In genomic region chr7:141011238-141011770, GRCm38 (mm10) we compare ENCODE assay signal across 14 mouse cellular contexts. TPM values are rescaled to one million over a fixed set of nuclear protein-coding genes. Genes with fewer than 3 reads are reported as not detected.
DNase-seq lines count a peak whose midpoint lies in the region; ATAC-seq and TF ChIP-seq lines count a peak whose summit lies in the region.
"Had no signal": no experiment of that assay in that cellular context is flagged by ENCODE, and none has a peak within 500 bp of the region (broad histone marks: within the 10 kb centered on the region; RNA-seq: fewer than 3 reads in every experiment).

No protein-coding gene starts in this region.

- ATAC-seq in heart, embryonic 15.5 days (replicated peaks; ENCODE audit: insufficient number of reproducible peaks, insufficient read depth, low FRiP score, low read depth) = no peak
- ATAC-seq in stomach, embryonic 15.5 days (ENCODE audit: insufficient read depth, low FRiP score, low read depth) = no peak
- ATAC-seq: activated CD4-positive, CD25-positive, alpha-beta regulatory T cell, adult 4 months; CD4-positive, CD25-positive, alpha-beta regulatory T cell, adult 4 months had no signal

- TF ChIP-seq POLR2A in spleen, adult 2 months (IDR thresholded peaks at IDR 0.05; ENCODE audit: low read depth, low read length) = no peak

- TF ChIP-seq CTCF in spleen, adult 2 months (IDR thresholded peaks at IDR 0.05; ENCODE audit: extremely low read depth, insufficient read depth, insufficient read length, insufficient replicate concordance) = no peak

- DNase-seq in heart, adult 8-10 months (ENCODE audit: low spot score) = no peak
- DNase-seq in spleen, adult 2 months (ENCODE audit: low read depth in 1 of 2, low spot score in 2 of 2) = no peak
- no peak for DNase-seq in spleen, adult 18-20 months
- DNase-seq in limb, embryonic 10.5 days (ENCODE audit: low spot score) = no peak
- no peak for DNase-seq in adrenal gland, postnatal 14 days
- DNase-seq in urinary bladder, adult 2 months (ENCODE audit: low spot score) = no peak
- DNase-seq: cerebellum, adult 9-11 months; thymus, adult 18-20 months had no signal

- H3K27me3 ChIP-seq in heart, embryonic 15.5 days = no peaks in the 10 kb centered on the region
- 0 out of 2 replicates have a peak, but pooled peaks cover 1% of the 10 kb centered on the region for H3K27me3 ChIP-seq in spleen, adult 2 months (ENCODE audit: control insufficient read depth, insufficient read depth, low read length)
- no peaks in the 10 kb centered on the region for H3K27me3 ChIP-seq in limb, embryonic 10.5 days (ENCODE audit: low read depth, poor library complexity, severe bottlenecking)
- H3K27me3 ChIP-seq in stomach, embryonic 15.5 days (replicated peaks) = no peaks in the 10 kb centered on the region

- peak overlapping the region; percentile 63; the same call in 1 of the 2 replicates for H3K4me2 ChIP-seq in heart, embryonic 15.5 days
- H3K4me2 ChIP-seq in stomach, embryonic 15.5 days = peak overlapping the region; percentile 65; the same call in 1 of the 2 replicates

- no peak overlapping the region for H3K9ac ChIP-seq in heart, embryonic 15.5 days
- H3K9ac ChIP-seq in stomach, embryonic 15.5 days = no peak overlapping the region
- H3K9ac ChIP-seq: forebrain, embryonic 12.5 days had no signal

- no peaks in the 10 kb centered on the region for H3K36me3 ChIP-seq in heart, embryonic 15.5 days
- H3K36me3 ChIP-seq in spleen, adult 2 months (ENCODE audit: control insufficient read depth, insufficient read depth, low read length) = no peaks in the 10 kb centered on the region
- no peaks in the 10 kb centered on the region for H3K36me3 ChIP-seq in limb, embryonic 10.5 days
- H3K36me3 ChIP-seq in stomach, embryonic 15.5 days = no peaks in the 10 kb centered on the region
- H3K36me3 ChIP-seq: forebrain, embryonic 12.5 days had no signal

- no peak overlapping the region for H3K4me3 ChIP-seq in heart, embryonic 15.5 days
- H3K4me3 ChIP-seq in spleen, adult 2 months (ENCODE audit: extremely low read depth, insufficient read depth, insufficient read length) = no peak overlapping the region
- peak overlapping the region; percentile 53; the same call in 1 of the 2 replicates for H3K4me3 ChIP-seq in limb, embryonic 10.5 days
- no peak overlapping the region; the same call in 1 of the 2 replicates for H3K4me3 ChIP-seq in stomach, embryonic 15.5 days (replicated peaks)
- H3K4me3 ChIP-seq: forebrain, embryonic 12.5 days had no signal

- H3K9me3 ChIP-seq in heart, embryonic 15.5 days (replicated peaks) = no peaks in the 10 kb centered on the region
- no peaks in the 10 kb centered on the region for H3K9me3 ChIP-seq in limb, embryonic 10.5 days (replicated peaks)
- no peaks in the 10 kb centered on the region for H3K9me3 ChIP-seq in stomach, embryonic 15.5 days
- H3K9me3 ChIP-seq: forebrain, embryonic 12.5 days had no signal

- 80% methylated on average over 7 of the region's 7 CpGs for WGBS in heart, embryonic 15.5 days
- 79% methylated on average over 7 of the region's 7 CpGs for WGBS in spleen, adult 2 months
- WGBS in limb, embryonic 10.5 days = 81% methylated on average over 7 of the region's 7 CpGs
- 74% methylated on average over 7 of the region's 7 CpGs for WGBS in stomach, embryonic 15.5 days

- H3K27ac ChIP-seq in heart, embryonic 15.5 days = peak overlapping the region; percentile 70
- peak overlapping the region; percentile 44; the same call in 1 of the 2 replicates for H3K27ac ChIP-seq in spleen, adult 2 months (ENCODE audit: insufficient read depth, low read length)
- peak overlapping the region; percentile 84 for H3K27ac ChIP-seq in limb, embryonic 10.5 days
- peak overlapping the region; percentile 92 for H3K27ac ChIP-seq in stomach, embryonic 15.5 days
- H3K27ac ChIP-seq: forebrain, embryonic 12.5 days had no signal

- peaks cover 23% of the 10 kb centered on the region for H3K4me1 ChIP-seq in heart, embryonic 15.5 days (replicated peaks)
- H3K4me1 ChIP-seq in spleen, adult 2 months (ENCODE audit: control insufficient read depth, insufficient read depth, insufficient read length) = no peaks in the 10 kb centered on the region; the same call in 1 of the 2 replicates
- peaks cover 35% of the 10 kb centered on the region for H3K4me1 ChIP-seq in limb, embryonic 10.5 days
- H3K4me1 ChIP-seq in stomach, embryonic 15.5 days = peaks cover 25% of the 10 kb centered on the region

RNA-seq across cellular contexts. Expression of gene Ifitm3, which starts 0.7 kb away (rescaled TPM):
- polyA plus RNA-seq in heart, embryonic 15.5 days (2015; fragmentation: Nextera tagmentation; extraction: Ambion mirVana) = 103 and 212 TPM in 2 replicates
- total RNA-seq in heart, adult 8-10 months (2022) = 100 to 1,000 TPM in 1 of 4 experiments, 10 to 100 TPM in 3; 83.5 to 104 (median 88.4) TPM
- polyA plus RNA-seq in spleen, adult 2 months (2012; rRNA removed) = 177 and 277 TPM in 2 replicates
- polyA plus RNA-seq in limb, embryonic 10.5 days (2016; fragmentation: Nextera tagmentation; extraction: Ambion mirVana) = 54.0 and 56.4 TPM in 2 replicates
- 368 and 413 TPM in 2 replicates for polyA plus RNA-seq in stomach, embryonic 15.5 days (2015; fragmentation: Nextera tagmentation; extraction: Ambion mirVana)
- total RNA-seq in adrenal gland, postnatal 14 days (2021) = 124 and 169 TPM in 2 replicates
- 596 and 696 TPM in 2 replicates for polyA plus RNA-seq in urinary bladder, adult 2 months (2012; rRNA removed)

RNA-seq across cellular contexts. Expression of gene Ifitm6, which starts 6.4 kb away (rescaled TPM):
- polyA plus RNA-seq in heart, embryonic 15.5 days (2015; fragmentation: Nextera tagmentation; extraction: Ambion mirVana) = 0.53 and 1.4 TPM in 2 replicates
- 1 to 10 TPM in 1 of 4 experiments, not detected in 3; 4.9 TPM for total RNA-seq in heart, adult 8-10 months (2022)
- polyA plus RNA-seq in spleen, adult 2 months (2012; rRNA removed) = 25.5 and 45.9 TPM in 2 replicates
- 0.31 TPM in 1 of 2 replicates, not detected in the other for polyA plus RNA-seq in limb, embryonic 10.5 days (2016; fragmentation: Nextera tagmentation; extraction: Ambion mirVana)
- 7.6 and 8.1 TPM in 2 replicates for polyA plus RNA-seq in stomach, embryonic 15.5 days (2015; fragmentation: Nextera tagmentation; extraction: Ambion mirVana)
- total RNA-seq in adrenal gland, postnatal 14 days (2021) = 0.89 and 1.4 TPM in 2 replicates
- polyA plus RNA-seq in urinary bladder, adult 2 months (2012; rRNA removed) = 7.5 and 8.8 TPM in 2 replicates
- polyA plus RNA-seq: CD4-positive, CD25-positive, alpha-beta regulatory T cell, adult 4 months; forebrain, embryonic 12.5 days had no signal

RNA-seq across cellular contexts. Expression of gene Gm17387, which starts 17.6 kb away (rescaled TPM):
- polyA plus RNA-seq in heart, embryonic 15.5 days (2015; fragmentation: Nextera tagmentation; extraction: Ambion mirVana) = not detected in 2 replicates
- total RNA-seq in heart, adult 8-10 months (2022) = not detected
- polyA plus RNA-seq in spleen, adult 2 months (2012; rRNA removed) = not detected in 2 replicates
- not detected in 2 replicates for polyA plus RNA-seq in limb, embryonic 10.5 days (2016; fragmentation: Nextera tagmentation; extraction: Ambion mirVana)
- polyA plus RNA-seq in stomach, embryonic 15.5 days (2015; fragmentation: Nextera tagmentation; extraction: Ambion mirVana) = not detected in 2 replicates
- not detected in 2 replicates for total RNA-seq in adrenal gland, postnatal 14 days (2021)
- polyA plus RNA-seq in urinary bladder, adult 2 months (2012; rRNA removed) = not detected in 2 replicates
- total RNA-seq: megakaryocyte progenitor cell, adult 5-6 weeks had no signal
- polyA plus RNA-seq: activated CD4-positive, CD25-positive, alpha-beta regulatory T cell, adult 4 months; CD4-positive, CD25-positive, alpha-beta regulatory T cell, adult 4 months; forebrain, embryonic 12.5 days had no signal

RNA-seq across cellular contexts. Expression of gene Ifitm1, which starts 44.3 kb away (rescaled TPM):
- polyA plus RNA-seq in heart, embryonic 15.5 days (2015; fragmentation: Nextera tagmentation; extraction: Ambion mirVana) = 11.7 and 49.8 TPM in 2 replicates
- 1 to 10 TPM; 1.6 to 6.3 (median 5.0) TPM for total RNA-seq in heart, adult 8-10 months (2022)
- 159 and 265 TPM in 2 replicates for polyA plus RNA-seq in spleen, adult 2 months (2012; rRNA removed)
- polyA plus RNA-seq in limb, embryonic 10.5 days (2016; fragmentation: Nextera tagmentation; extraction: Ambion mirVana) = 27.9 and 43.1 TPM in 2 replicates
- polyA plus RNA-seq in stomach, embryonic 15.5 days (2015; fragmentation: Nextera tagmentation; extraction: Ambion mirVana) = 179 and 209 TPM in 2 replicates
- total RNA-seq in adrenal gland, postnatal 14 days (2021) = 7.3 and 13.5 TPM in 2 replicates
- 240 and 346 TPM in 2 replicates for polyA plus RNA-seq in urinary bladder, adult 2 months (2012; rRNA removed)
- polyA plus RNA-seq: CD4-positive, CD25-positive, alpha-beta regulatory T cell, adult 4 months had no signal

RNA-seq across cellular contexts. Expression of gene B4galnt4, which starts 49.6 kb away (rescaled TPM):
- 1.0 and 2.0 TPM in 2 replicates for polyA plus RNA-seq in heart, embryonic 15.5 days (2015; fragmentation: Nextera tagmentation; extraction: Ambion mirVana)
- not detected for total RNA-seq in heart, adult 8-10 months (2022)
- 0.79 and 1.9 TPM in 2 replicates for polyA plus RNA-seq in spleen, adult 2 months (2012; rRNA removed)
- 26.2 and 30.7 TPM in 2 replicates for polyA plus RNA-seq in limb, embryonic 10.5 days (2016; fragmentation: Nextera tagmentation; extraction: Ambion mirVana)
- 7.0 and 9.2 TPM in 2 replicates for polyA plus RNA-seq in stomach, embryonic 15.5 days (2015; fragmentation: Nextera tagmentation; extraction: Ambion mirVana)
- 1.4 and 2.7 TPM in 2 replicates for total RNA-seq in adrenal gland, postnatal 14 days (2021)
- polyA plus RNA-seq in urinary bladder, adult 2 months (2012; rRNA removed) = 0.45 and 0.55 TPM in 2 replicates
